Mouse (Mus musculus) lung, postnatal 4 days (tissue): ENCODE results near the gene Rngtt.
"Not testable (repeated sequence)": the region's sequence is repeated elsewhere in the genome, so short reads cannot be mapped to it uniquely, and the experiment has no call there.

Experiments used
- DNase-seq, 2 experiments: peaks; one replicate each; pipeline ENCODE4 v3.0.0; 2021

Rngtt gene

DNA sequence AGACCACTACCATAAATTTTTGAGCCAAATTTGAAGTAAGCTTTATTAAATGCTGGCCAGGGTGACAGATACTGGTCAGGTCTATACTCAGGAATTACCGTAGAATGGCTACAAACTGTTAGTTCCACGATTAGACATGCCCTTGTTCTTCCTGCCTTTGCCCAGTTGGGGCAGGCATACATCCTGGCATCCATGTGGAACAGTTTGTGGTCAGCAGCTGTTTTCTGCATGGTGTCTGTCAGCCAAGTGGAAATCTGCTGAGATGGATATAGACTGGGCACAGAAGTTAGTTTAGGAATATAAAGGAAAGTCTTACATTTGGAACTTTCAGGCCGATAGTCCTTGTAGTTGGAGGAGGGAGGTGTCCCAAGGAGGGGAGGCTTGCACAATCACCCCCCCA, 136.8 kb downstream of the Rngtt start:
- DNase-seq, result no peak

DNA sequence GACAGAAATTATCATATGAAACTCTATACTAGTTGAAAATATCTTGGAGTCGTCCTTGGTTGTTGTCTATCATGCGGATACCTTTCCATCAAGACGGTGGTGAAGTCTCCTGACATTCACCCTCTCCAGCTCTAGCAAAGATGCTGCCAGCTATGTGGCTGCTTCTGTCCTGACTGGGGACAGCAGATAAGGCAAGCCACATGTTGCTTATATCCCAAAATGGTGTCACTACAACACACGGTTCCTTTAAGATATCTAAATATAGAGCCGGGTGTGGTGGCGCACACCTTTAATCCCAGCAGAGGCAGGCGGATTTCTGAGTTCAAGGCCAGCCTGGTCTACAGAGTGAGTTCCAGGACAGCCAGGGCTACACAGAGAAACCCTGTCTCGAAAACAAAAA, 140.2 kb downstream of the Rngtt start:
- DNase-seq, result not testable (repeated sequence)

DNA sequence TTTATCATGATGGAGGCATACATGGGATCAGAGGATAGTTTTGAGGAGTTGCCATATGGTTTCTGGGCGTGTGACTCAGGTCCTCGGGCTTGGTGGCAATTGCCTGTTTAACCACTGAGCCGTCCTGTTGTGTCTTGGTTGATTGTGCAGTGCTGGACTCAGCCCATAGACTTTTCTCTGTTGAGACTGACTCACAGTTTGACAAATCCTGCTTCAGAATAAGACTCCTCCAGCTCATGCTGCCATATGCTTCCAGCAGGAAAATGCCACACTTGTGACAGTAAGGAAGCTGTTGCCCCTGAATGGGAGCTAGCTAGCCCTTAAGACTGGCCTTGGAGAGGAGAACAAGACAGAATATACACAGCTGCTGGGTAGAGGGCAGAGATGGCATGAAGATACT, 149.7 kb downstream of the Rngtt start:
- DNase-seq, result no peak

DNA sequence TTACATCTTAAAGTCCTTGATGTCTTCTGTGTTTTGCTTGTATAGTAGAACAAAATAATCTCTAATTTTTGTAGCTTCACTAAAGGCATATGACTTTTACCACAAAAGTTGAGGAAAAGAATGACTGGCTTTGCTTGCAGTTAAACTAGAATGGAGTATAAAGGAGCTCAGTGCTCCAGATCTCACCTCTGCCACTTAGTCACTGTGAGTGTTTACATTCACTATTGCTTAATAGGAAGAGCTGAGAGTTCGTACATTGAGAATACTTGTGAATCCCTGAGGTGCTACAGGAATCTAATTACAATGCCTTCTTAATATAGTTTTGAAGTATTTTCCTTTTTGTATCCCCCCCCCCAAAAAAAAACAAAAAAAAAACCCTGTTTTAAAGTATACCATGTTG, 154.3 kb downstream of the Rngtt start:
- no peak for DNase-seq

DNA sequence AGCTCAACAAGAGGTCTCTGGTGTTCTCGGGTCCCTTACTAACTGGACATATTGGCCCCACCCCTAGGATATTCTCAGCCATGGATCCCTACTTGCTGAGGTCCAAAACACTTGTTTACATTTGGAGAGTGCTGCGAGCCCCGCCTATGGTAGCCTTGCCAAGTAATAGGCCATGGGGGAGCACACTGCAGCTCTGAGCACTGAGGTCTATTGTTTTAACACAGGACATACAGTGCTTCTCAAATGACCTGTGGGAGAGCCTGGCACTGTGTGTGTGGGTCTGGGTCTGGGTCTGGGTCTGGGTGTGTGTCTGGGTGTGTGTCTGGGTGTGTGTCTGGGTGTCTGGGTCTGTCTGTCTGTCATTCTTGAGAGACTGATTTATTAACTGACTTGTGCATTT, 155.8 kb downstream of the Rngtt start:
- DNase-seq, result peak; percentile 18 to 35

DNA sequence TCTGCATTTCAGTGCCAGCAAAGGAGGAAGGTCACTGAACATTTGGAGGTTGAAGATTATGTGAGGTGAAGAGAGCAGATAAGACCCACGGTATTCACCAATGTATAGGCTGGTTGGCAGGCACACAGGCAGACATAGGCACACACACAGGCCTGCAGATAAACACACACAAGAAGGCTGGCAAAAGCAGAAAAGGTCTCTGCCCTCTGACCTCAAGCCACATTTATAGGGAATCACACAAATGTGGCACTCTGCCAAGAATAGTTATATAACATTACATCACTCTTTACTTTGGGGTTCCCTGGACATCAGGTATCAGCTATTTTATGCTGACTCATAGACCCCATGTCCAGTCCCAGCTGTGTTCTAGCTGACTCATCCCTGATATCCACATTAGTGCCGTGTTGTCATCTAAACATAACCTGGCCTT, 156.9 kb downstream of the Rngtt start:
- DNase-seq, result no peak

DNA sequence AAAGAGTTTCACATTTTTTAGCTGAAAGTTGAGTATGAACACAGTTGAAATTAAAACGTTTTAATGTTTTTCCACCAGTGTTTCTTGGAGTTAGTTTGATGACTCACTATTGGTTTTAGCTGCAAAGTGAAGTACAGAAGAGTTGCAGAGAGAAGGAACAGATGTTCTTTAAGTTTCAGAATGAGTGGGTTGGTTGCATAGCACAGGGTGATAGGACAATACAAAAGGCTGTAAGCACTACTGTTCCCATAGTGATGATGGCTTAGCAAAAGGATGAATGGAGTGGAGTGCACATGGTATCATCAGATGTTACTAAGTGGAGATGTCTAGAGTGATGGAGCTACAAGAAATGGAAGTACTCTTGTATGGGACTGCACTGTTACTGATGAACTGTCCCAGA, 157.5 kb downstream of the Rngtt start:
- DNase-seq, result no peak

DNA sequence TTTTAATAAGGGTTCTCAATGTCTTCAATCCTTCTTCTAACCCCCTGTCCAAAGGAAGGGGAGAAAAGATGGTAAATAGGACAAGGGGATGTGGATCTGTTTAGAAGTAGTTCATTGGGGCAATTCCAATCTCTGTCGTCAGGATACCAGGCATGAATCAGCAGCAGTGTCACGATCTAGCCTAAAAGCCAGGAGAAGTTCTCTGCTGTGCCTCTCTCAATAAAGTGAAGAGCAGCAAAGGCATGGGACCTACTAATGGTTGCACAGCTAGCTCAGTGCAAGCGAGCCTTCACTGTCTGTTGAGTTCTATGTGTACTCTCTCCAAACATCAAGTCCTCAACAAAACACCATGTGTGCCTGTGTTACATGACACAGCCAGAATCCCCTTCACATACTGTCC, 158.0 kb downstream of the Rngtt start:
- no peak for DNase-seq

DNA sequence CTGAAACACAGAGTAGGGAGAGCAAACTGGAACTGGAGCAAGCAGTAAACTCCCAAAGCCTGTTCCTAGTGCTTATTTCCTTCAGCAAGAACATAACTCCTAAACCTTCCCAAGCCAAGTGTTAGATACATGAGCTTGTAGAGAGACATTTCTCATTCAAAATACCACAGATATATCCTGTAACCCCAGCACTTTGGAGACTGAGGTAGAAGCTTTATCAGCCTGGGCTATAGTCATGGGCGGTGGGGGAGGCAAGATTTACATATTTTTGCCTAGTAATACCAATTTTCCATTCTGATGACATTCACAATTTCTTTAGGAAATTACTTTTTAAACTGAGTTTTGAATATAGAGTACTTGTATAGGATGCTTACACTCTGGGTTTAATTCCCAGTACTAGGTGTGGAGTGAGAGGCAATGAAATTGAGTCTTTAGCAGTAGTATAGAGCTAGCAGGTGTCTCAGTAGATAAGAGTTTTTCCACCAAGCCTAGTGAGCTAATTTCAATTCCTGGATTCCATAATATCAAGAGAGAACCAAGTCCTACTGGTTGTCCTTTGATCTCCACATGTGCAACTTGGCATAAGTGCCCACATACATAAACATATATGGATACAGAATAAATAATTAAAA, 160.7 kb downstream of the Rngtt start:
- DNase-seq, result no peak

DNA sequence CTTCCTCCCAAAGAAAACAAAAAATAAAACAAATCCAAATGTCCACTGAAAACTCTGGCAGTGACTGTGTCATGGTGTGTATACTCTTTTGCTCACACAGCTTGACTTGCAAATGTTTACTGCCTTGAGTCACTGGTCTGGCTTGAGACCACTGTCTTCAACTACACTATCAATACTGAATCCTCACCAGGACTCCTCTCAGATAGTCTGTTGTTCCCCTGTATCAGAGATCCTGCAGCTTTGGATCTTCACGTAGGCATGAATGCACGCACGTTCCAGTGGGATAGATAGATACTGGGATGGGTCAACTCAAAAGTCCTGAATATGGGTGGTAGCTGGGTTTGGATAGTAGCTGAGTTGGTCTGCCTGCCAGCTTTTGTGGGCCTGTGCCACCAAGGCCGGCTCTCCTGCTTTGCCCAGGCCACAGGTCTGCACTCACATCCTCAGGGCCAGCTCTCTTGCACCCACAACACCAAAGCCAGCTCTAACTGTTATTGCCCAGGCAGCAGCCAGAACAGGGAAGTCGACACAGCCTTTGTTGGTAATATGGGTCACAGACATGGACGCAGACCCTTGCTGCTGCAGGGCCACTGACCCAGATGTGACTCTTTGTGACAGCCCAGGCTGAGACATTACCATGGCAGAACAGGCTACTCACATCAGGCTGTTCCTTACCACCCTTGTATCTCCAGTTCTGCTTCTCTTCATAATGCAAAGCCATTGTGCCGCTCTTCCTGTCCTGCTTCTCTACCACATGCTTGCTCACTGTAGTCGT, 168.1 kb downstream of the Rngtt start:
- DNase-seq, result no peak

DNA sequence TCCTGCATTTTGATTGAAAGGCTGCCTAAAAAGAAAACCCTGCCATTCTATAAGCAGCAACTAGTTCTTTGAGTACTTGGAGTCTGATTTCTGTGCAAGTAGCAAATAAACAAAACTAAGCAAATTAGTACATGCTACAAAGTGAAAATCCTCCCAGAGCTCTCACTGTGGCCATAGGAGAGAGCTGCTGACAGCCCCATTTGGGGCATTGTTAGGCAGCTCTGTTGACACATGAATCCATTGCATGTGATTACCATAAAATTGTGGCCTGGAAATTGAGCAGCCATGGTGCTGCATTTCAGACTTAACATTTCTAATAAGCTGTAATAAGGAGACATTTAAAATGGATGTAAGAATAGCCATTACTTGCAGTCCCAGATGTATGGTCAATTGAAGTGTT, 171.6 kb downstream of the Rngtt start:
- DNase-seq, result no peak

DNA sequence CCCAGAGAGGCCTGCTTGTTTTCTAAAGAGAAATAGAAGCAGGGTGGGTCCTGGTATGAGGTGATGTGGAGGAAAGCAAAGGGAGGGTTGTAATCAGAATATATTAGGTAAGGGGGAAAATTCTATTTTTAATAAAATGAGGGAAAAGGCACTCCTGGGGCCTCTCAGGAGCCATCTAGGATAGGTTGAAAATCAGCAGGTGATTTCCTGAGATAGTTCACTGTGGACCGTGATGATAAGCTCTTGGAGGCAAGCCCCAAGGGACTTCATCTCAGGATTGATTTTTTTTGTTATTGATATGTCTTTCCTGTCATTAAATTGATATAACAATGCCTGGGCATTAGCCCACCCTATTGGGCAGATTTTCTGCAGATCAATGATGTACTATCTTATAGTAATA, 175.9 kb downstream of the Rngtt start:
- no peak for DNase-seq

DNA sequence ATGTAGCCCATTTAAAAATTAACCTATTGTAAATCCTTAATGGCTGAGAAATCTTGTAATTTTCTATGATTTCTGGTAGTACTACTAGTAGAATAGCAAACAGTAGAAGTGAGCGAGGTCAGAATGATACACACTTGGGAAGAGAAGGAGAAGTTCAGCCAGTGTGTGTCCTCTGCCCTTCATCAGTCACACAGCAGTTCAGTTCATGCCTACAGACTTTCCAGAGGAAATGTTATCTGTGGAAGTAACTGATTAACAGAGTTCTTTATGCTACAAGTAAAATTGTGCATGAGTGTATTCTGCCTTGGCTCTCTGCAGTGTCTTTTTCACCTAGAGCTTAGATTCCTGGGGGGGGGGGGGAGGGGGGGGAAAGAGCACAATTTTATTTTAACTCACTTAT, 181.0 kb downstream of the Rngtt start:
- no peak for DNase-seq

DNA sequence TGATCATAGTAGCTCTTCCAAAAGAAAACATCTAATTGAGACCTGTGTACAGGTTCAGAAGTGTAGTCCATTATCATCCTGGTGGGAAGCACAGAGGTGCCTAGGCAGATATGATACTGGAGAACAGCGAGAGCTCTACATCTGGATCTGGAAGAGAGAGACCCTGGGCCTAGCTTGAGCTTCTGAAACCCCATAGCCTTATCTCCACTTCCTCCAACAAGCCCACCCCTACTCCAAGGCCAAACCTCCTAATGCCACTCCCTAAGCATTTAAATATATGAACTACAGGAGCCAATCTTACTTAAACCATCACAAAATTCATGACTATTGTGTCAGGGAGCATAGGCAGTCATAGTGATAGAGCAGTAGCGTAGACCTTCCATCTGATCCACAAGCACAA, 184.3 kb downstream of the Rngtt start:
- no peak for DNase-seq

DNA sequence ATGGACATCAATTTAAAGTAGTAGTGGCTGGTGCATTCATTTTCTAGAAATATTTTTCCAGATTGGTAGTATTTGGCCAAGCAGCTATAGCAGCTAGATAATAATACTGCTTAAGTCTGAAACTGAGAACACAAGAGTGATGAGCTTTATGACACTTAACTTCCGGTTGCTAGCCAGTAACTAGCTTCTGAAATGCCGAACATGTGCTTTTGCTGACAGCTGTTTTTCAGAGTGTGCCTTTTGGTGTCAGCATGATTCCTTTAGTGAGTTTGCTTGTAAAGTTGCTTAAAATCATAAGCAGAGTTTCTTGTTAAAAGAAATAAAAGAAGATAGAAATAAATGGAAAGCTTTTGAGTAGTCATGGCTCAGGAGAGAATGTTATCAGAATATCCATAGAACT, 186.9 kb downstream of the Rngtt start:
- no peak for DNase-seq

DNA sequence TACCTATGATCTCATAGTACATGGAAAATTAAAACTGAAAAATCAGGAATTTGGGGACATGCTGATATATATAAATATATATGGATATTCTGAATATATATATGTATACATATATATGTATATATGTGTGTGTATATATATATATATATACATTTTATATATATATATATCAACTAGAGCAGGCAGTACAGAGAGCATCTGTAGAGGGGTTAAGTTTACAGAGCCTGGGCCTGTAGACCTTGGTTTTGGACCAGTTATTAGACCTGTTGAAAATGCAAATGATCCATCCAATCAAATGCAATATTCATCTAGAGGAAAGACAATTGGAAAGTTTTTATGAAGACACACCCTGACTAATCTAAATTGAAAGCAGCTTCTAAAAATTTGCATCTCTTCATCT, 187.5 kb downstream of the Rngtt start:
- no peak for DNase-seq

DNA sequence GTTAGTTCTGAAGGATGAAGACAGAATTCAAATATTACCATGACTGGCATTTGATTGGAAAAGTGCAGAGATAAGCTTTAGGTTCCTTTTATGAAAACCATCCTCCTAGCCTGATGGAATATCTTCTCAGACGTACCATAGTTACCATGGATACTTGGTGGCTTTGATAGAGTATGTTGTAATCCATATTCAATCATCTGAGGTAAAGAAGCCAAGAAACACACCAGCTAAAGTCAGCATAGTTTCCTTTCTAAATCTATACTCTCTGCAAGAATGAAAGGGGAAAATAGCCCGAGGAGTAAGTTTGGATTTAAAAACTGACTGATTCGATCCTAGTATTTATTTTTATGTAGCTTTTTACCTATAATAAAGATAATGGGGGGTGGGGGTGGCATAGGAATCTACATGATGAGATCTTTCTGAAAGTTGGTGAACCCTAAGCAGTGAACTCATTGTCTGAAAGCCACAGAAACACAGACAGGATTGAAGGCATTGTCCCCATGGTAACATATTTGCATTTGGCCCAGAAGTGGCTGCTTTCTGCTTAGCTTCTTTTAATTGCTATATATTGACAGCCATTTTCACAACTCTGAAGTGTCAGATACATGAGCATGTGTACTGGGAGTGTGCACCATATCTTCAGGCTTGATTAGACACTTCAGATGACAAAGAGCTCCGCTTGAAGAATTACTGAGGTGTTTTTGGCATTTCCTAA, 188.2 kb downstream of the Rngtt start:
- DNase-seq, result no peak

DNA sequence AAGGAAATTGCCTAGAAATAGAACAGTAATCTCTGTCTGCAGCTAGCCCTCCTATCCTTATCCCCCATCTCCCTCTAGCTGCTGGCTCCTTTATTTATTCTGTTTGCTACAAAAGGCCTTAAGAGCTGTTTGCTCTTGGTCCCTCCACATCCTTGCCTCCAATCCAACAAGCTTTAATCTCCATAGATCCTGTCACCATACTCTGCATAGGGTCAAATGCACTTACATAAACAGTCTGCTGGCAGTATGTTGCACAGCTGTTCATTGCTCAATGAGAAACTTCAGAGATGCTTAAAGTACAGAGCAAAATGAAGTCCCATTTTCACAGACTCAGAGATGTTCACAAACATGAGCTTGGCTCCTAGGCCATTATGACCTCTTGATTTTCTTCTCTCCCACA, 196.5 kb downstream of the Rngtt start:
- no peak for DNase-seq

DNA sequence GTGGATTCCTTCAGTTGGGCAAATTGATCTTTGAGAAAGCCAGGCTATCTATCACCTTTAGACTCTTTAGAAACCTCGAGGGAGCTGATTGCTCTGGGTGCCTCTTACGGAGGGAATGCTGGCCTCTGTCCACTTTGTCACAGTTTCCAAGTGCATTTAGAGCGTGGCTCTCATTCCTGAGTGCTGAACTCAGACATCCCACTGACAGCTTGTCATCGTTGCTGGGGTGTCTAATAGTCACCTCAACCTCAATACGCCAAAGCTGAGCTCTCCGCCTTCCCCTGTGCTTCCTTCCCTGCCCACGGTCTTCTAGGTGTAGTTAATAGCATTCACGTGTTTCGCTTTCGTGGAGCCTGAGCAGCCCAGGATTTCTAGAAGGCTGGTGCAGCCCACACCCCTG, 200.4 kb downstream of the Rngtt start:
- no peak for DNase-seq

DNA sequence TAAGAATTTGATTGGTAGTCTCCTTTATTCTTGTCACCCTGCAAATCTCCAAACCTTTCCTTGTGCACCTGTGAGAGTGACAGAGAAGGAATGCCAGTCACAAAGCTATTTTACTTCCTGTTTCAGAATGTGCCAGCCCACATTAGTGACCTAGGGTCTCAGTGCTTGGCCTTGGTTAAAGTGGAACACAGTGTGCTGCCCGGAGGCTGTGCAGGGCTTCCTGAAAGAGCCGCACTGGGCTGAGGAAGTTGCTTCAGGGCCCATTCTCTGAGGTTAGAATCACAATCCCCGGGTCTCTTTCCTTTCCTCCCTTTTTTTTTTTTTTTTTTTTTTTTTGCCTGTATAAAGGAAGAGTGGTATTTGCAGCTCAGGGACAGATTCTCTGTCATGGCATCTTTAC, 203.3 kb downstream of the Rngtt start:
- DNase-seq, result no peak

DNA sequence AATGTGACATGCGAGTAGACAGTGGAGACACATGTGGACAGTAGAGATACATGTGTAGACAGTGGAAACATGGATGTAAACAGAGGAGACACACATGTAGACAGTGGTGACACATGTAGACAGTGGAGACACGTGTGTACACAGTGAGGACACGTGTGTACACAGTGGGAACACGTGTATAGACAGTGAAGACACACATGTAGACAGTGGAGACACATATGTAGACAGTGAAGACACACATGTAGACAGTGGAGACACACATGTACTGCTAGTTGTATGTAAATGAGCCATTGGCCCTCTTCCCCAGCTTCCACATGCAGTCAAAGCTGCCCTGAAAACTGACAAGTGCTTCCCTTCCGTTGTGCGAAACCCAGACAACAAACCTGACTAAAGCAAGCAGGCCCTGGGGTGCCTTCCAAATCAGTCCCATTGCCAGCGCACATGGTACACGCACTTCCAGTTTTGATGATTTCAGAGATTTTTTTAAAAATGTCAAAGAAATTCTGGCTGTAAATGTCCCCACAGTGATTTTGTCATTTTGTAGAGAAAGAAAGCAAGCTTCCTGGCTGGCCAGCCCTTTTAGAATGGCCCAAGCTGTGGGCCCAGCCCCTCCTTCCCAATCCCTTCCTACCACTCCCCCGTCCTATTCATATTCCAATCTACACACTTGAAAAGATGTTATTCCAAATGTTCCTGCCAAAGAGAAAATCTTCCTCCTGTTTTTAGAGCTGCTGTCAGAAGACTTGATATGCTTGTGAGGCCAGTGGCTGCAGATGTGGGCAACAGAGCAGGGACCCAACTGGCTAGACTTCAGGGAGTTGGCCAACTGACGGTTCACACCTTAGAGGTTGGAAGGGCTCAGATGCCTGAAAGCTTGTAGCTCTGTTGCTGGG, 204.2 kb downstream of the Rngtt start:
- DNase-seq, result no peak

DNA sequence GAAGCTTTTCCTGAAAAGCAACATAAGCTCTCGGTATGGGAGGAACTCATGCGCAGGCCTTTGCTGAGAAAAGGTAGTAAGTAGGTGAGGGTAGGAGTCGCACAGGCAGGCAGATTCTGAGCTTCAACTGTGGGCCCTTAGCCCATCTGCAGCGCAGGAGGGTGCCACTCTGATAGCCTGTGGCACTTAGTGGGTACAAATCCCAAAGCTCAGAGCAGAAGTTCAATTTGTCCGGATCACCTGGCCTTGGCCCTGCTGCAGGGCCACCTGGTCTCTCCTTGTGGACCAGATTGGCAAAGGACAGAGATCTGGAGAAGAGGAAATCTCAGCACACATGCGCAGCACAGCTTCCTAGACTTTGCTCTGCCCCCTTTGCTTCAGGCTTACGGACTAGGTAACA, 210.1 kb downstream of the Rngtt start:
- DNase-seq, result no peak

DNA sequence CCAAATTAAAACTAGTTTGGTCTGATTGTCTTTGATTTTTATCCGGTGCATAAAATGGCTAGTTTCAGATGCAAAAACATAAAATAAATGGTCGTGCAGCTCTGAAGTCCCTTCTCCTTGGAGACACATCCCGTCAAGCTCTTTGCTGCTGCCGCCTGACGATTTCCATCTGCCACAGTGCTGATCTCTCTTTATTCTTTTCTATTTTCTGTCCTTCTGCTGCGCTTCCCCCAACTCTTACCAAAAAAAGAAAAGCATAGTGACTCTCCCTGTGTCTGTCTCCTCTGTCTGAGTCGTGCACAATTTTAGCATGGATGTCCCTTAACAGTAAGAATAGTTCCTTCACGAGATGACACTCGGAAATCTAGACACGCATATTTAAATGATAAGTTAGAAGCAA, 210.8 kb downstream of the Rngtt start:
- DNase-seq, result peak; percentile 24 to 56
